Mouse (Mus musculus) limb, embryonic 12.5 days (tissue): ENCODE results near the gene Sumo1. TPM values are rescaled to one million over a fixed set of nuclear protein-coding genes. Genes with fewer than 3 reads are reported as not detected.

Experiments used
- ATAC-seq: fragments of 200-750 bp; cut with Nextera tagmentation; 2 replicates; pipeline ENCODE4 v1.8.0; 2017; ENCODE audit warnings: low read depth, moderate TSS enrichment; ENCODE audit not compliant: insufficient number of reproducible peaks, insufficient read depth, low FRiP score, low TSS enrichment
- H3K27ac ChIP-seq: fragments of 300-500 bp; sonication (generic); 2 replicates; pipeline ENCODE4 v1.5.1; 2016; ENCODE audit warnings: mild to moderate bottlenecking, moderate library complexity
- H3K27me3 ChIP-seq: fragments of 300-500 bp; sonication (generic); 2 replicates; pipeline ENCODE4 v1.6.1; 2016; ENCODE audit warnings: mild to moderate bottlenecking, moderate library complexity
- H3K36me3 ChIP-seq: fragments of 300-500 bp; sonication (generic); 2 replicates; pipeline ENCODE4 v1.6.1; 2016; ENCODE audit warnings: mild to moderate bottlenecking, moderate library complexity
- H3K4me1 ChIP-seq: fragments of 300-500 bp; sonication (generic); replicated peaks from 2 replicates; pipeline ENCODE4 v1.6.1; 2016
- H3K4me2 ChIP-seq: fragments of 300-500 bp; sonication (generic); 2 replicates; pipeline ENCODE4 v1.6.1; 2016; ENCODE audit warnings: mild to moderate bottlenecking, moderate library complexity
- H3K4me3 ChIP-seq: fragments of 300-500 bp; sonication (generic); replicated peaks from 2 replicates; pipeline ENCODE4 v1.5.1; 2016; ENCODE audit warnings: mild to moderate bottlenecking
- H3K9ac ChIP-seq: fragments of 300-500 bp; sonication (generic); replicated peaks from 2 replicates; pipeline ENCODE4 v1.6.1; 2016; ENCODE audit warnings: mild to moderate bottlenecking, moderate library complexity
- H3K9me3 ChIP-seq: fragments of 300-500 bp; sonication (generic); 2 replicates; pipeline ENCODE4 v1.6.1; 2016; ENCODE audit warnings: mild to moderate bottlenecking, moderate library complexity
- WGBS: fragments of 180-500 bp; shearing (Covaris S2); methylation state at CpG from one replicate; pipeline ENCODE4 v1.1.7; 2016; 5-methylcytosine and 5-hydroxymethylcytosine counted together
- polyA plus RNA-seq: library from polyadenylated mRNA; unstranded; fragments of >200 nt; fragmentation: Nextera tagmentation; extraction: Ambion mirVana; gene quantifications from 2 replicates; pipeline ENCODE4 v1.2.1, GENCODE M21; 2016

Gene Sumo1
- polyA plus RNA-seq: 527 and 531 TPM in 2 replicates

GRCm38 (mm10) chr1:59670641-59671168 lies at the start of gene Sumo1:
Gene Sumo1, minus strand, starts transcription at chr1:59670834.
- no peaks in the 10 kb centered on the region for H3K27me3 ChIP-seq
- peak; percentile 90 for ATAC-seq
- no peaks in the 10 kb centered on the region for H3K9me3 ChIP-seq
- H3K27ac ChIP-seq: peak within 1 kb of the TSS; percentile 99
- H3K4me2 ChIP-seq: peak within 1 kb of the TSS; percentile 72
- H3K36me3 ChIP-seq: 0 out of 2 replicates have a peak, but pooled peaks cover 2% of the 10 kb centered on the region
- H3K4me3 ChIP-seq: peak within 1 kb of the TSS; percentile 100
- peaks cover 14% of the 10 kb centered on the region for H3K4me1 ChIP-seq
- H3K9ac ChIP-seq: peak within 1 kb of the TSS; percentile 99
- under 1% methylated on average over 36 of the region's 36 CpGs for WGBS

GRCm38 (mm10) chr1:59719900-59720299 lies 49.3 kb upstream of the Sumo1 start:
- Histone ChIP-seq H3K9me3 (no peaks in the 10 kb centered on the region), H3K9ac (no peak overlapping the region), H3K4me3 (no peak overlapping the region), H3K4me1 (no peaks in the 10 kb centered on the region), H3K27ac (no peak overlapping the region), H3K36me3 (peaks cover 47% of the 10 kb centered on the region), H3K4me2 (no peak overlapping the region), H3K27me3 (no peaks in the 10 kb centered on the region)
- WGBS: 56% methylated on average over 4 of the region's 4 CpGs
- ATAC-seq: no peak

GRCm38 (mm10) chr1:59701766-59702165 lies 31.1 kb upstream of the Sumo1 start:
- Histone ChIP-seq H3K4me3 (no peak overlapping the region), H3K27me3 (no peaks in the 10 kb centered on the region), H3K9me3 (no peaks in the 10 kb centered on the region), H3K9ac (no peak overlapping the region), H3K4me2 (no peak overlapping the region), H3K36me3 (peaks cover 82% of the 10 kb centered on the region), H3K27ac (no peak overlapping the region), H3K4me1 (no peaks in the 10 kb centered on the region)
- 94% methylated on average over 1 of the region's 1 CpGs for WGBS
- ATAC-seq: no peak

GRCm38 (mm10) chr1:59698207-59698606 lies 27.6 kb upstream of the Sumo1 start:
- 91% methylated on average over 3 of the region's 3 CpGs for WGBS
- peaks cover 87% of the 10 kb centered on the region for H3K36me3 ChIP-seq
- no peaks in the 10 kb centered on the region for H3K27me3 ChIP-seq
- no peak overlapping the region for H3K4me2 ChIP-seq
- no peak for ATAC-seq
- H3K9ac ChIP-seq: no peak overlapping the region
- no peak overlapping the region for H3K27ac ChIP-seq
- H3K9me3 ChIP-seq: no peaks in the 10 kb centered on the region
- H3K4me3 ChIP-seq: no peak overlapping the region
- H3K4me1 ChIP-seq: no peaks in the 10 kb centered on the region

- H3K27me3 ChIP-seq: no peaks in the 10 kb centered on the region
- H3K36me3 ChIP-seq: peaks cover 91% of the 10 kb centered on the region
- no peak overlapping the region for H3K4me2 ChIP-seq
- H3K4me1 ChIP-seq: no peaks in the 10 kb centered on the region
- ATAC-seq: no peak
- H3K27ac ChIP-seq: no peak overlapping the region
- no peak overlapping the region for H3K4me3 ChIP-seq
- no peaks in the 10 kb centered on the region for H3K9me3 ChIP-seq
- WGBS: 90% methylated on average over 5 of the region's 5 CpGs
- H3K9ac ChIP-seq: no peak overlapping the region
Measured at GRCm38 (mm10) chr1:59697751-59698150, 27.1 kb upstream of the Sumo1 start.

GRCm38 (mm10) chr1:59690467-59690866 lies 19.8 kb upstream of the Sumo1 start:
- no peaks in the 10 kb centered on the region for H3K27me3 ChIP-seq
- H3K36me3 ChIP-seq: peaks cover 51% of the 10 kb centered on the region
- H3K4me1 ChIP-seq: peaks cover 16% of the 10 kb centered on the region
- no peak for ATAC-seq
- no peak overlapping the region for H3K4me2 ChIP-seq
- no peak overlapping the region for H3K9ac ChIP-seq
- no peak overlapping the region for H3K4me3 ChIP-seq
- WGBS: 91% methylated on average over 5 of the region's 5 CpGs
- no peak overlapping the region for H3K27ac ChIP-seq
- H3K9me3 ChIP-seq: no peaks in the 10 kb centered on the region

GRCm38 (mm10) chr1:59687493-59687892 lies 16.9 kb upstream of the Sumo1 start:
- 56% methylated on average over 1 of the region's 1 CpGs for WGBS
- H3K9ac ChIP-seq: no peak overlapping the region
- peaks cover 23% of the 10 kb centered on the region for H3K36me3 ChIP-seq
- peaks cover 16% of the 10 kb centered on the region for H3K4me1 ChIP-seq
- no peak overlapping the region for H3K27ac ChIP-seq
- peak overlapping the region; percentile 21 for H3K4me2 ChIP-seq
- no peak for ATAC-seq
- no peaks in the 10 kb centered on the region for H3K27me3 ChIP-seq
- H3K9me3 ChIP-seq: no peaks in the 10 kb centered on the region
- no peak overlapping the region for H3K4me3 ChIP-seq

- ATAC-seq: peak; percentile 93
- H3K27me3 ChIP-seq: no peaks in the 10 kb centered on the region
- H3K4me3 ChIP-seq: peak within 1 kb of the TSS; percentile 78
- peak within 1 kb of the TSS; percentile 92 for H3K27ac ChIP-seq
- WGBS: under 1% methylated on average over 49 of the region's 49 CpGs
- H3K9ac ChIP-seq: peak within 1 kb of the TSS; percentile 81
- peaks cover 7% of the 10 kb centered on the region for H3K36me3 ChIP-seq
- H3K9me3 ChIP-seq: no peaks in the 10 kb centered on the region
- H3K4me1 ChIP-seq: peaks cover 16% of the 10 kb centered on the region
- H3K4me2 ChIP-seq: peak within 1 kb of the TSS; percentile 95
Measured at GRCm38 (mm10) chr1:59684819-59685755, 14.5 kb upstream of the Sumo1 start, which contains the start of gene Nop58. Gene Nop58, plus strand, starts transcription at chr1:59684971.

- no peaks in the 10 kb centered on the region for H3K9me3 ChIP-seq
- WGBS: 11% methylated on average over 11 of the region's 11 CpGs
- peak overlapping the region; percentile 51; the same call in 1 of the 2 replicates for H3K9ac ChIP-seq
- H3K27me3 ChIP-seq: no peaks in the 10 kb centered on the region
- peak overlapping the region; percentile 95 for H3K4me2 ChIP-seq
- no peaks in the 10 kb centered on the region for H3K36me3 ChIP-seq
- peaks cover 16% of the 10 kb centered on the region for H3K4me1 ChIP-seq
- no peak for ATAC-seq
- peak overlapping the region; percentile 78 for H3K4me3 ChIP-seq
- peak overlapping the region; percentile 50; the same call in 1 of the 2 replicates for H3K27ac ChIP-seq
Measured at GRCm38 (mm10) chr1:59683926-59684818, 13.5 kb upstream of the Sumo1 start.

GRCm38 (mm10) chr1:59673661-59674060 lies 3.0 kb upstream of the Sumo1 start:
- WGBS: 98% methylated on average over 2 of the region's 2 CpGs
- H3K4me3 ChIP-seq: no peak overlapping the region
- H3K27me3 ChIP-seq: no peaks in the 10 kb centered on the region
- H3K9me3 ChIP-seq: no peaks in the 10 kb centered on the region
- no peak overlapping the region for H3K4me2 ChIP-seq
- H3K27ac ChIP-seq: no peak overlapping the region
- ATAC-seq: no peak
- H3K4me1 ChIP-seq: peaks cover 10% of the 10 kb centered on the region
- no peak overlapping the region for H3K9ac ChIP-seq
- no peaks in the 10 kb centered on the region for H3K36me3 ChIP-seq
